Mouse (Mus musculus) lung, embryonic 16.5 days (tissue): ENCODE results near the gene Arhgap18. TPM values are rescaled to one million over a fixed set of nuclear protein-coding genes. Genes with fewer than 3 reads are reported as not detected.
"Not testable (repeated sequence)": the region's sequence is repeated elsewhere in the genome, so short reads cannot be mapped to it uniquely, and the experiment has no call there.

ENCODE experiments used
- ATAC-seq: fragments of 200-750 bp; cut with Nextera tagmentation; 2 replicates; pipeline ENCODE4 v1.8.0; 2017; ENCODE audit warnings: low read depth, mild to moderate bottlenecking, moderate library complexity
- H3K27ac ChIP-seq: fragments of 300-500 bp; sonication (generic); 2 replicates; pipeline ENCODE4 v1.5.1; 2014; ENCODE audit warnings: mild to moderate bottlenecking, control low read depth, low read length
- H3K27me3 ChIP-seq: fragments of 300-500 bp; sonication (generic); 2 replicates; pipeline ENCODE4 v1.6.1; 2014; ENCODE audit warnings: low read depth, low read length, mixed read lengths; ENCODE audit not compliant: control insufficient read depth, insufficient read depth
- H3K36me3 ChIP-seq: fragments of 300-500 bp; sonication (generic); 2 replicates; pipeline ENCODE4 v1.6.1; 2014; ENCODE audit warnings: low read length; ENCODE audit not compliant: control insufficient read depth, insufficient read depth
- H3K4me1 ChIP-seq: fragments of 300-500 bp; sonication (generic); replicated peaks from 2 replicates; pipeline ENCODE4 v1.6.1; 2014; ENCODE audit warnings: low read length, mixed read lengths; ENCODE audit not compliant: control insufficient read depth, insufficient read depth
- H3K4me2 ChIP-seq: fragments of 300-500 bp; sonication (generic); 2 replicates; pipeline ENCODE4 v1.6.1; 2014; ENCODE audit warnings: low read depth, low read length, control low read depth
- H3K4me3 ChIP-seq: fragments of 300-500 bp; sonication (generic); 2 replicates; pipeline ENCODE4 v1.5.1; 2014; ENCODE audit warnings: mild to moderate bottlenecking, low read length, control low read depth
- H3K9ac ChIP-seq: fragments of 300-500 bp; sonication (generic); 2 replicates; pipeline ENCODE4 v1.6.1; 2014; ENCODE audit warnings: low read length, control low read depth
- H3K9me3 ChIP-seq: fragments of 300-500 bp; sonication (generic); 2 replicates; pipeline ENCODE4 v1.6.1; 2016; ENCODE audit warnings: low read length; ENCODE audit not compliant: control insufficient read depth
- whole genome bisulfite sequencing: fragments of 180-500 bp; shearing (Covaris S2); extraction: QIAGEN DNeasy Blood & Tissue Kit; methylation state at CpG from one replicate; pipeline ENCODE4 v1.1.7; 2014; 5-methylcytosine and 5-hydroxymethylcytosine counted together
- polyA plus RNA-seq: library from polyadenylated mRNA; unstranded; fragments of >200 nt; fragmentation: Nextera tagmentation; extraction: Ambion mirVana; gene quantifications from 2 replicates; pipeline ENCODE4 v1.2.1, GENCODE M21; 2015

The Arhgap18 gene
- polyA plus RNA-seq, 1 experiment from 2014 or later = 58.7 TPM

DNA sequence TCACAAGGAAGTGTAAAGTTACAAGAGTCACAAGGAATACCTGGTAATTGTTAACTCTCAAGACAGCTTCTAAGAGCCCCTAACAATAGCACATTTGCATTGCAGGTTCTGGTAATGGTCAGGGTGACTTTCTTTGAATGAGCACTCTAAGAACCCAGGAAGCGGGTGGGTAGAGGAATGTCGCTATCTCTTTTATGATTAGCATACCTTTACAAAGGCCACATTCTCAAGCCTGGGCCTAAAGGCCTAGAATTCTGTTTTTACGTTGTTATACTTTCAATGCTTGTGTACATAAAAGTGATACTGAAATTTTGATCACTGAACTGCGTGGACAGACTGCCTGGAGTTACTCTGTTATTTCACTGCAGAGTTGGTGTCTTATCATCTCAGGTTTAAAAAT is 185.2 kb downstream of the Arhgap18 start:
- H3K4me1 ChIP-seq, H3K4me3 ChIP-seq, H3K9ac ChIP-seq, H3K4me2 ChIP-seq, H3K27ac ChIP-seq, H3K9me3 ChIP-seq, H3K36me3 ChIP-seq, ATAC-seq, H3K27me3 ChIP-seq: not testable (repeated sequence)
- WGBS = 74% methylated on average over 4 of the region's 4 CpGs

- 46% methylated on average over 1 of the region's 1 CpGs for WGBS
- ATAC-seq = no peak
- Histone ChIP-seq H3K27ac (no peak overlapping the region), H3K4me3 (no peak overlapping the region), H3K4me2 (no peak overlapping the region), H3K4me1 (no peaks in the 10 kb centered on the region), H3K27me3 (no peaks in the 10 kb centered on the region), H3K9ac (no peak overlapping the region), H3K9me3 (no peaks in the 10 kb centered on the region), H3K36me3 (no peaks in the 10 kb centered on the region)
Measured at GRCm38 (mm10) chr10:26939549-26939948, 186.3 kb downstream of the Arhgap18 start.

DNA sequence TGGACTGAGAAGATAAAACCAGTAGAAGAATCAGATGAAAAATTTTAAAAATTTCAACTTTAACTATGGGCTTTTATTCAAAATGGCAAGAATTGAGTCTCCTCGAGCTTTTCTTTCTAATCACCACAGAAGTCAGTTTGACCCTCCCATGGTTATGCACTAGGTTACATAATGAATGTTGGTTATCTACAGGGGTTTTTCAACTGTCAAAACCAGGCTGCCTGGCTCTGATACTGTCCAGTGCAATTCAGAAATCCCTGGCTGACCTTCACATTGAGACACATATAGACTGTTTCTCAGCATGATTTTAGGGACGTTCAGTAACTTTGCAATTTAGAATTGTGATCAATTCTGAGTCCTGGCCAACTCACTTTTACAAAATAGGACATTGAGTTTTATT is 195.1 kb downstream of the Arhgap18 start:
- H3K9ac ChIP-seq = no peak overlapping the region
- ATAC-seq = no peak
- no peak overlapping the region for H3K27ac ChIP-seq
- H3K36me3 ChIP-seq = no peaks in the 10 kb centered on the region
- no peak overlapping the region for H3K4me3 ChIP-seq
- no peaks in the 10 kb centered on the region for H3K9me3 ChIP-seq
- no peaks in the 10 kb centered on the region for H3K4me1 ChIP-seq
- no peak overlapping the region for H3K4me2 ChIP-seq
- no peaks in the 10 kb centered on the region for H3K27me3 ChIP-seq
- WGBS = 61% methylated on average over 2 of the region's 2 CpGs

GRCm38 (mm10) chr10:26949667-26950066 is 196.4 kb downstream of the Arhgap18 start:
- Histone ChIP-seq H3K27me3 (no peaks in the 10 kb centered on the region), H3K9me3 (no peaks in the 10 kb centered on the region), H3K36me3 (no peaks in the 10 kb centered on the region), H3K4me3 (no peak overlapping the region), H3K9ac (no peak overlapping the region), H3K27ac (no peak overlapping the region), H3K4me1 (no peaks in the 10 kb centered on the region), H3K4me2 (no peak overlapping the region)
- WGBS = 68% methylated on average over 8 of the region's 8 CpGs
- no peak for ATAC-seq

- WGBS = 69% methylated on average over 7 of the region's 7 CpGs
- H3K4me2 ChIP-seq = no peak overlapping the region
Measured at GRCm38 (mm10) chr10:26950448-26950847, 197.2 kb downstream of the Arhgap18 start.

DNA sequence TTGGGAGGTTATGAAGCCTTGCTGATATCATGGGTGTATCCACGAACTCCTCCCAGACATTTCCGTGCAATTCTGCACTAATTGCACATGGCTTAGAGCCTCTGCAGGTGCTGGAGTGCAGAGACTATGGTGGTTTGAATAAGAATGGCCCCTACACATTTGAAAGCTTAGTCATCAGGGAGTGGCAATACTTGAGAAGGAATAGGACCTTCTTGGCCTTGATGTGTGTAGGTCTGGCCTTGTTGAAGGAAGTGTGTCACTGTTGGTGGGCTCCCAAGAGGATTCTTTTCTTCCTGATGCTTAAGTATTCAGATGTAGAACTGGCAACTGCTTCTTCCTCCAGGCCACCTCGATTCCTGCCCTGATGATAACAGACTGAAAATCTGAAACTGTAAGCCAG is 205.3 kb downstream of the Arhgap18 start:
- Histone ChIP-seq H3K27ac (no peak overlapping the region), H3K27me3 (no peaks in the 10 kb centered on the region), H3K4me1 (no peaks in the 10 kb centered on the region), H3K4me2 (no peak overlapping the region), H3K4me3 (no peak overlapping the region), H3K36me3 (no peaks in the 10 kb centered on the region), H3K9me3 (no peaks in the 10 kb centered on the region), H3K9ac (no peak overlapping the region)
- ATAC-seq = no peak
- 81% methylated on average over 3 of the region's 3 CpGs for WGBS

More at GRCm38 (mm10) chr10:26950448-26950847, 197.2 kb downstream of the Arhgap18 start:
- Histone ChIP-seq H3K9me3 (no peaks in the 10 kb centered on the region), H3K27me3 (no peaks in the 10 kb centered on the region), H3K9ac (no peak overlapping the region), H3K4me1 (no peaks in the 10 kb centered on the region), H3K4me3 (no peak overlapping the region), H3K27ac (no peak overlapping the region), H3K36me3 (no peaks in the 10 kb centered on the region)
- ATAC-seq = no peak
